Mouse (Mus musculus) forebrain, embryonic 16.5 days (tissue): ENCODE measurements around the gene Gm39566. TPM values are rescaled to one million over a fixed set of nuclear protein-coding genes. Genes with fewer than 3 reads are reported as not detected.

Experiments used
- ATAC-seq: fragments of 200-750 bp; cut with Nextera tagmentation; 2 replicates; pipeline ENCODE4 v1.8.0; 2017; ENCODE audit warnings: mild to moderate bottlenecking, moderate library complexity
- H3K27ac ChIP-seq: fragments of 300-500 bp; sonication (generic); 2 replicates; pipeline ENCODE4 v1.5.1; 2014; ENCODE audit warnings: low read length, control low read depth
- H3K27me3 ChIP-seq: fragments of 300-500 bp; sonication (generic); replicated peaks from 2 replicates; pipeline ENCODE4 v1.6.1; 2014; ENCODE audit warnings: low read length; ENCODE audit not compliant: control insufficient read depth, insufficient read depth
- H3K36me3 ChIP-seq: fragments of 300-500 bp; sonication (generic); 2 replicates; pipeline ENCODE4 v1.6.1; 2014; ENCODE audit not compliant: control insufficient read depth, insufficient read depth
- H3K4me1 ChIP-seq: fragments of 300-500 bp; sonication (generic); replicated peaks from 2 replicates; pipeline ENCODE4 v1.6.1; 2014; ENCODE audit warnings: low read length; ENCODE audit not compliant: control insufficient read depth, insufficient read depth
- H3K4me2 ChIP-seq: fragments of 300-500 bp; sonication (generic); 2 replicates; pipeline ENCODE4 v1.6.1; 2014; ENCODE audit warnings: mild to moderate bottlenecking, low read length, control low read depth
- H3K4me3 ChIP-seq: fragments of 300-500 bp; sonication (generic); replicated peaks from 2 replicates; pipeline ENCODE4 v1.5.1; 2014; ENCODE audit warnings: mild to moderate bottlenecking, low read length, control low read depth
- H3K9ac ChIP-seq: fragments of 300-500 bp; sonication (generic); replicated peaks from 2 replicates; pipeline ENCODE4 v1.6.1; 2014; ENCODE audit warnings: low read depth, low read length, control low read depth
- H3K9me3 ChIP-seq: fragments of 300-500 bp; sonication (generic); 2 replicates; pipeline ENCODE4 v1.6.1; 2016; ENCODE audit warnings: low read length; ENCODE audit not compliant: control insufficient read depth
- WGBS: fragments of 180-500 bp; shearing (Covaris S2); extraction: QIAGEN DNeasy Blood & Tissue Kit; methylation state at CpG from one replicate; pipeline ENCODE4 v1.1.7; 2014; 5-methylcytosine and 5-hydroxymethylcytosine counted together
- polyA plus RNA-seq: library from polyadenylated mRNA; unstranded; fragments of >200 nt; fragmentation: Nextera tagmentation; extraction: Ambion mirVana; gene quantifications from 2 replicates; pipeline ENCODE4 v1.2.1, GENCODE M21; 2015

The Gm39566 gene
- polyA plus RNA-seq, 1 experiment from 2014 or later: not detected

GRCm38 (mm10) chr11:69791420-69791819 is 23.7 kb downstream of the Gm39566 start:
- no peak for ATAC-seq
- H3K4me1 ChIP-seq: peaks cover 11% of the 10 kb centered on the region
- H3K27me3 ChIP-seq: 0 out of 2 replicates have a peak, but pooled peaks cover 4% of the 10 kb centered on the region
- H3K9ac ChIP-seq: no peak overlapping the region
- H3K4me3 ChIP-seq: no peak overlapping the region
- H3K9me3 ChIP-seq: no peaks in the 10 kb centered on the region
- H3K27ac ChIP-seq: no peak overlapping the region
- 68% methylated on average over 5 of the region's 5 CpGs for WGBS
- H3K4me2 ChIP-seq: no peak overlapping the region
- H3K36me3 ChIP-seq: no peaks in the 10 kb centered on the region

- H3K27me3 ChIP-seq: 0 out of 2 replicates have a peak, but pooled peaks cover 2% of the 10 kb centered on the region
- H3K4me3 ChIP-seq: no peak overlapping the region
- no peak overlapping the region for H3K4me2 ChIP-seq
- no peak overlapping the region for H3K27ac ChIP-seq
- no peaks in the 10 kb centered on the region for H3K4me1 ChIP-seq
- H3K9me3 ChIP-seq: no peaks in the 10 kb centered on the region
- ATAC-seq: no peak
- H3K36me3 ChIP-seq: no peaks in the 10 kb centered on the region
- H3K9ac ChIP-seq: no peak overlapping the region
- 71% methylated on average over 5 of the region's 5 CpGs for WGBS
Observed at GRCm38 (mm10) chr11:69789431-69789830, 25.7 kb downstream of the Gm39566 start.

- WGBS: 85% methylated on average over 5 of the region's 5 CpGs
- no peak overlapping the region for H3K4me2 ChIP-seq
Observed at GRCm38 (mm10) chr11:69787306-69787705, 27.8 kb downstream of the Gm39566 start.

GRCm38 (mm10) chr11:69784793-69785272 is 30.3 kb downstream of the Gm39566 start:
- Histone ChIP-seq H3K4me1 (no peaks in the 10 kb centered on the region), H3K27ac (no peak overlapping the region), H3K27me3 (no peaks in the 10 kb centered on the region), H3K4me2 (no peak overlapping the region), H3K4me3 (no peak overlapping the region), H3K9me3 (no peaks in the 10 kb centered on the region), H3K36me3 (no peaks in the 10 kb centered on the region), H3K9ac (no peak overlapping the region)
- 56% methylated on average over 15 of the region's 15 CpGs for WGBS
- no peak for ATAC-seq

More at GRCm38 (mm10) chr11:69787306-69787705, 27.8 kb downstream of the Gm39566 start:
- H3K4me1 ChIP-seq: no peaks in the 10 kb centered on the region
- no peak overlapping the region for H3K9ac ChIP-seq
- H3K9me3 ChIP-seq: no peaks in the 10 kb centered on the region
- H3K27me3 ChIP-seq: 0 out of 2 replicates have a peak, but pooled peaks cover 2% of the 10 kb centered on the region
- ATAC-seq: no peak
- no peak overlapping the region for H3K4me3 ChIP-seq
- no peaks in the 10 kb centered on the region for H3K36me3 ChIP-seq
- H3K27ac ChIP-seq: no peak overlapping the region

- no peaks in the 10 kb centered on the region for H3K4me1 ChIP-seq
- no peaks in the 10 kb centered on the region for H3K27me3 ChIP-seq
- no peak overlapping the region for H3K4me2 ChIP-seq
- H3K27ac ChIP-seq: no peak overlapping the region
- no peak overlapping the region for H3K4me3 ChIP-seq
- H3K36me3 ChIP-seq: no peaks in the 10 kb centered on the region
- 44% methylated on average over 4 of the region's 4 CpGs for WGBS
- H3K9ac ChIP-seq: no peak overlapping the region
- no peak for ATAC-seq
- H3K9me3 ChIP-seq: no peaks in the 10 kb centered on the region
Observed at GRCm38 (mm10) chr11:69781828-69782227, 33.3 kb downstream of the Gm39566 start.

- H3K9ac ChIP-seq: no peak overlapping the region
- no peak for ATAC-seq
- H3K4me2 ChIP-seq: no peak overlapping the region
- no peaks in the 10 kb centered on the region for H3K9me3 ChIP-seq
- no peaks in the 10 kb centered on the region for H3K4me1 ChIP-seq
- peaks cover 4% of the 10 kb centered on the region for H3K36me3 ChIP-seq
- no peaks in the 10 kb centered on the region for H3K27me3 ChIP-seq
- no peak overlapping the region for H3K27ac ChIP-seq
- WGBS: 48% methylated on average over 7 of the region's 7 CpGs
- H3K4me3 ChIP-seq: no peak overlapping the region
Observed at GRCm38 (mm10) chr11:69778985-69779384, 36.1 kb downstream of the Gm39566 start.

- H3K4me1 ChIP-seq: no peaks in the 10 kb centered on the region
- H3K36me3 ChIP-seq: peaks cover 4% of the 10 kb centered on the region
- H3K9me3 ChIP-seq: no peaks in the 10 kb centered on the region
- H3K27ac ChIP-seq: no peak overlapping the region
- H3K4me2 ChIP-seq: no peak overlapping the region
- H3K4me3 ChIP-seq: no peak overlapping the region
- H3K9ac ChIP-seq: no peak overlapping the region
- ATAC-seq: no peak; the same call in 1 of the 2 replicates
- H3K27me3 ChIP-seq: no peaks in the 10 kb centered on the region
- WGBS: 66% methylated on average over 23 of the region's 23 CpGs
Observed at GRCm38 (mm10) chr11:69778258-69778982, 36.7 kb downstream of the Gm39566 start.

- H3K27ac ChIP-seq: no peak overlapping the region
- peaks cover 4% of the 10 kb centered on the region for H3K36me3 ChIP-seq
- no peaks in the 10 kb centered on the region for H3K9me3 ChIP-seq
- no peak overlapping the region for H3K9ac ChIP-seq
- 66% methylated on average over 24 of the region's 26 CpGs for WGBS
- H3K27me3 ChIP-seq: no peaks in the 10 kb centered on the region
- no peak overlapping the region for H3K4me2 ChIP-seq
- H3K4me1 ChIP-seq: no peaks in the 10 kb centered on the region
- no peak overlapping the region for H3K4me3 ChIP-seq
- ATAC-seq: no peak
Observed at GRCm38 (mm10) chr11:69777504-69778257, 37.4 kb downstream of the Gm39566 start.

GRCm38 (mm10) chr11:69776488-69776887 is 38.6 kb downstream of the Gm39566 start:
- Histone ChIP-seq H3K4me1 (no peaks in the 10 kb centered on the region), H3K9ac (no peak overlapping the region), H3K36me3 (peaks cover 4% of the 10 kb centered on the region), H3K27ac (no peak overlapping the region), H3K4me2 (no peak overlapping the region), H3K9me3 (no peaks in the 10 kb centered on the region), H3K4me3 (no peak overlapping the region), H3K27me3 (no peaks in the 10 kb centered on the region)
- WGBS: 84% methylated on average over 20 of the region's 20 CpGs
- no peak for ATAC-seq
